Mouse (Mus musculus) MEL (cell line): ENCODE data around the gene Ensa.

Source experiments
- CTCF ChIP-seq, 3 experiments: IDR thresholded peaks in 2 of 3; conservative IDR thresholded peaks in 1 of 3; 2 replicates each; pipeline ENCODE4 v1.5.1; 2011 to 2012; ENCODE audit warnings: low read length in 3 of 3, low read depth in 2 of 3, mild to moderate bottlenecking in 2 of 3, improper control_type of control experiment in 1 of 3, inconsistent platforms in 1 of 3, mixed read lengths in 1 of 3, moderate library complexity in 1 of 3; ENCODE audit not compliant: control insufficient read depth in 1 of 3, insufficient read depth in 1 of 3, poor library complexity in 1 of 3, severe bottlenecking in 1 of 3
- EP300 ChIP-seq, 2 experiments: IDR thresholded peaks; 2 replicates each; pipeline ENCODE4 v1.6.1; 2011; ENCODE audit warnings: improper control_type of control experiment in 2 of 2, low read length in 2 of 2, low read depth in 1 of 2, mild to moderate bottlenecking in 1 of 2
- GATA1 ChIP-seq: IDR thresholded peaks from 2 replicates; pipeline ENCODE4 v1.6.1; 2011; ENCODE audit warnings: low read depth, low read length, improper control_type of control experiment
- HCFC1 ChIP-seq: IDR thresholded peaks from 2 replicates; pipeline ENCODE4 v1.6.1; 2012; ENCODE audit warnings: low read depth, mild to moderate bottlenecking, inconsistent platforms, low read length, improper control_type of control experiment, moderate library complexity
- POLR2A ChIP-seq, 2 experiments: IDR thresholded peaks; 2 replicates each; pipeline ENCODE4 v1.6.1; 2011 to 2012; ENCODE audit warnings: low read length in 2 of 2, mild to moderate bottlenecking in 2 of 2, control low read depth in 1 of 2, improper control_type of control experiment in 1 of 2, low read depth in 1 of 2, moderate library complexity in 1 of 2; ENCODE audit not compliant: control insufficient read depth in 1 of 2, insufficient read depth in 1 of 2, poor library complexity in 1 of 2
- USF2 ChIP-seq, 2 experiments: IDR thresholded peaks; 2 replicates each; pipeline ENCODE4 v1.6.1; 2011 to 2012; ENCODE audit warnings: improper control_type of control experiment in 2 of 2, low read length in 2 of 2, borderline replicate concordance in 1 of 2, inconsistent platforms in 1 of 2, low read depth in 1 of 2, mild to moderate bottlenecking in 1 of 2; ENCODE audit not compliant: insufficient read depth in 1 of 2
- ZKSCAN1 ChIP-seq: IDR thresholded peaks from 2 replicates; pipeline ENCODE4 v1.6.1; 2012; ENCODE audit warnings: low read depth, mild to moderate bottlenecking, inconsistent platforms, low read length, improper control_type of control experiment, moderate library complexity
- ZMIZ1 ChIP-seq: IDR thresholded peaks from 2 replicates; pipeline ENCODE4 v1.6.1; 2012; ENCODE audit warnings: low read depth, mild to moderate bottlenecking, inconsistent platforms, low read length, improper control_type of control experiment, moderate library complexity

GRCm38 (mm10) chr3:95662724-95663449, 38.1 kb downstream of the Ensa start:
- TF ChIP-seq CTCF (IDR thresholded peaks at IDR 0.05 in 2 of 3, conservative IDR thresholded peaks at IDR 0.05 in 1 of 3; ENCODE audit: control insufficient read depth in 1 of 3, insufficient read depth in 1 of 3, low read depth in 2 of 3, low read length in 3 of 3, poor library complexity in 1 of 3, severe bottlenecking in 1 of 3) = no peak
- no peak for TF ChIP-seq HCFC1
- TF ChIP-seq EP300 (IDR thresholded peaks at IDR 0.05; ENCODE audit: low read depth in 1 of 2, low read length in 2 of 2) = no peak
- no peak for TF ChIP-seq GATA1
- no peak for TF ChIP-seq ZMIZ1
- TF ChIP-seq USF2 (IDR thresholded peaks at IDR 0.05; ENCODE audit: borderline replicate concordance in 1 of 2, insufficient read depth in 1 of 2, low read depth in 1 of 2, low read length in 2 of 2) = no peak
- TF ChIP-seq ZKSCAN1 = no peak
- no peak for TF ChIP-seq POLR2A (IDR thresholded peaks at IDR 0.05; ENCODE audit: control insufficient read depth in 1 of 2, insufficient read depth in 1 of 2, low read depth in 1 of 2, low read length in 2 of 2, poor library complexity in 1 of 2)
